Mouse (Mus musculus) lung, postnatal 0 days (tissue): ENCODE results near the gene Ankrd28.

Experiments used
- CTCF ChIP-seq: IDR thresholded peaks from 2 replicates; pipeline ENCODE4 v1.5.1; 2016; ENCODE audit warnings: antibody characterized with exemption, mild to moderate bottlenecking
- EP300 ChIP-seq: IDR thresholded peaks from 2 replicates; pipeline ENCODE4 v1.6.1; 2016; ENCODE audit warnings: antibody characterized with exemption, mild to moderate bottlenecking, control low read depth

DNA sequence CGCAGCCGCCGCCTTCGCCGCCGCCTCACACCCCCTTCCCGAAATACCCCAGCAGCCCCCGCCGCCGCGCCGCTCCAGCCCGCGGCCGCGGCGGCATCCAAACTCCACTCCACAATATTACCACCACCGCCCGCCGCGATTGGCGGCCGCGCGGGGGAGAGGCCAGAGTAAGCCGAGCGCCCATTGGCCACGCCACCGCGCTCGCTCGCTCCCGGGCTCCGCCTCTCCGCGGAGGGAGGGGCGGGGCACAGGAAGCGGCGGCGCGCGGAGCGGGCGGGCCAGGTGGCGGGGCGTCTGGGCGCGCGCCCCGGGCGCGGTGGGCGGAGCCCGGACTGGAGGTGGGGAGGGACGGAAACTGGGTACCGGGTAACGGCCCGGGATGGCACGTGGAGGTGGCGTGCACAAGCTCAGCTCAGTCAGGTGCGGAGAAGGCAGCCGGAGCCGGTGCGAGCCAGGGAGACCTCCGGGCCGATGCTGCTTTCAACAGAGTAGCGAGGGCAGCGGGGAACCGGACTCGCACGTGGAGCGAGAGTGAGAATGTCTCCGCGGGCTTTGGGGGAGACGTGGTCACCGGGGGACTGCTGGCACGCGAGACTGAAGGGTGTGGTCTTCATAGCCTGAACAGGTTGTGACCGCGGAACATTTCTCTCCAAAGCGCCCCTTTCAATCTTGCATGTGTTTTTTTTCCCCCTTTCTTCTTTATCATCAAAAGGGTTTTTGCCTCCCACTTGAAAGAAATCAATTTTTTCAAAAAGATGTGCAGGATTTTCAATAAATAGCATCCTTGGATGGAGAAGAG is at the start of gene Ankrd28:
- TF ChIP-seq CTCF (no peak), EP300 (no peak)
